8 mouse cellular contexts compared by ENCODE assay signal in genomic region chr6:82996740-82997315, GRCm38 (mm10). TPM values are rescaled to one million over a fixed set of nuclear protein-coding genes. Genes with fewer than 3 reads are reported as not detected.
DNase-seq lines count a peak whose midpoint lies in the region; ATAC-seq lines count a peak whose summit lies in the region.

No protein-coding gene starts in this region.

- DNase-seq in adipocyte (ENCODE audit: low spot score): peak; percentile 99
- DNase-seq in embryo, embryonic 10 days (ENCODE audit: low spot score): peak; percentile 98
- DNase-seq in gastrocnemius, postnatal 10 days: peak; percentile 79
- DNase-seq in induced T-regulatory cell, adult 2 months (ENCODE audit: low read depth): peak; percentile 95
- peak; percentile 86 to 97 for DNase-seq in left cerebral cortex, adult 9 months (ENCODE audit: low spot score in 2 of 2)
- peak; percentile 89 for DNase-seq in right cerebral cortex, postnatal 14 days
- DNase-seq in urinary bladder, postnatal 36 days (ENCODE audit: low spot score in 2 of 2): peak; percentile 87 to 91

- peak; percentile 93 for ATAC-seq in megakaryocyte progenitor cell, adult 5-6 weeks (replicated peaks; ENCODE audit: poor library complexity)

RNA-seq across cellular contexts. Expression of gene Dok1, which starts 36.4 kb away (rescaled TPM):
- total RNA-seq in gastrocnemius, postnatal 10 days (2021): 10 to 100 TPM in 1 of 2 experiments, 1 to 10 TPM in 1; 6.2 to 10.7 TPM
- total RNA-seq in megakaryocyte progenitor cell, adult 5-6 weeks (2015): 6.5 and 6.8 TPM in 2 replicates
- total RNA-seq in megakaryocyte progenitor cell, adult 5-6 weeks (2017): 14.1 and 18.2 TPM in 2 replicates

RNA-seq across cellular contexts. Expression of gene Loxl3, which starts 37.1 kb away (rescaled TPM):
- total RNA-seq in gastrocnemius, postnatal 10 days (2021): 10 to 100 TPM; 10.5 to 11.9 TPM
- 0.59 and 1.4 TPM in 2 replicates for total RNA-seq in megakaryocyte progenitor cell, adult 5-6 weeks (2015)
- total RNA-seq in megakaryocyte progenitor cell, adult 5-6 weeks (2017): 1.0 and 1.7 TPM in 2 replicates

RNA-seq across cellular contexts. Expression of gene M1ap, which starts 50.1 kb away (rescaled TPM):
- under 1 TPM in 1 of 2 experiments, not detected in 1; 0.49 TPM for total RNA-seq in gastrocnemius, postnatal 10 days (2021)
- total RNA-seq in megakaryocyte progenitor cell, adult 5-6 weeks (2015): 5.0 and 8.0 TPM in 2 replicates
- 5.1 and 5.9 TPM in 2 replicates for total RNA-seq in megakaryocyte progenitor cell, adult 5-6 weeks (2017)

RNA-seq across cellular contexts. Expression of gene Sema4f, which starts 57.3 kb away (rescaled TPM):
- total RNA-seq in gastrocnemius, postnatal 10 days (2021): under 1 TPM; 0.47 to 0.49 TPM
- 0.15 and 0.27 TPM in 2 replicates for total RNA-seq in megakaryocyte progenitor cell, adult 5-6 weeks (2015)
- total RNA-seq in megakaryocyte progenitor cell, adult 5-6 weeks (2017): 0.04 and 0.17 TPM in 2 replicates

RNA-seq across cellular contexts. Expression of gene Aup1, which starts 57.5 kb away (rescaled TPM):
- total RNA-seq in gastrocnemius, postnatal 10 days (2021): 10 to 100 TPM; 66.9 to 70.7 TPM
- total RNA-seq in megakaryocyte progenitor cell, adult 5-6 weeks (2015): 135 and 178 TPM in 2 replicates
- 112 and 133 TPM in 2 replicates for total RNA-seq in megakaryocyte progenitor cell, adult 5-6 weeks (2017)

Comparison
In these comparisons a context has a peak if more than half of its experiments do, and no peak if none do; other contexts are left out.
1. Peak in every context shown above with its lines: DNase-seq and ATAC-seq.
2. RNA of gene Loxl3, which starts 37.1 kb away (total RNA-seq): 10.5 to 11.9 TPM in gastrocnemius, postnatal 10 days; 0.59 to 1.7 TPM in megakaryocyte progenitor cell, adult 5-6 weeks; every median in the first group is over 4 times any median in the second.